ENCODE assay signal across 16 mouse cellular contexts in the genomic region with DNA sequence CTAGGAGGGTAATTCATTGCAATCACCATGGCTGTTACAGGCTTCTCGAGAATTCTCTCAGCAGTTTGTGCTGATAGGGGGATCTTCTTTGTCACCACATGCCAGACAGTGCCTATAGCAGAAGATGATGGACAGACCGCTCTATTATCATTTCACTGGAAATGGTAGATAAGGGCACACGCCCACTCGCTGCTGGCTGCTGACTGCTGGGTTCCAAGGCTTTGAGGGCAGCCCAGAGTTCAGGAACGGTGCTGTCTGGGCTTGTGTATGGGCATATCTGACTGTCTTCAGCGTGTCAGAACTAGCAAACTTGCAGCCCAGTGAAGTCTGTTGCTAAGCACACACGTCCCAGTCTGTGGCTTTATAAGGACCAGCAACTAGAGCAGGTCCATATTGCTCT. TPM values are rescaled to one million over a fixed set of nuclear protein-coding genes. Genes with fewer than 3 reads are reported as not detected.
DNase-seq lines count a peak whose midpoint lies in the region; ATAC-seq and TF ChIP-seq lines count a peak whose summit lies in the region.
"Had no signal": no experiment of that assay in that cellular context is flagged by ENCODE, and none has a peak within 500 bp of the region (broad histone marks: within the 10 kb centered on the region; RNA-seq: fewer than 3 reads in every experiment).

No protein-coding gene starts in this region.

- peaks cover 23% of the 10 kb centered on the region for H3K4me1 ChIP-seq in heart, embryonic 12.5 days (replicated peaks)
- peaks cover 5% of the 10 kb centered on the region; the same call in 1 of the 2 replicates for H3K4me1 ChIP-seq in heart, adult 2 months (ENCODE audit: control insufficient read depth, insufficient read depth, low read length)
- H3K4me1 ChIP-seq in limb, embryonic 10.5 days: peaks cover 30% of the 10 kb centered on the region
- H3K4me1 ChIP-seq: forebrain, embryonic 12.5 days had no signal

- H3K4me2 ChIP-seq in heart, embryonic 12.5 days: peak overlapping the region; percentile 33; the same call in 1 of the 2 replicates
- H3K4me2 ChIP-seq: forebrain, embryonic 12.5 days; neural tube, embryonic 15.5 days had no signal

- no peaks in the 10 kb centered on the region for H3K27me3 ChIP-seq in heart, embryonic 12.5 days (replicated peaks)
- H3K27me3 ChIP-seq in heart, adult 2 months (ENCODE audit: control insufficient read depth, insufficient read depth, low read length): no peaks in the 10 kb centered on the region
- peaks cover 10% of the 10 kb centered on the region for H3K27me3 ChIP-seq in limb, embryonic 10.5 days (ENCODE audit: low read depth, poor library complexity, severe bottlenecking)

- H3K27ac ChIP-seq in heart, embryonic 12.5 days (ENCODE audit: poor library complexity, severe bottlenecking): no peak overlapping the region
- H3K27ac ChIP-seq in heart, adult 2 months: no peak overlapping the region
- peak overlapping the region; percentile 23; the same call in 1 of the 2 replicates for H3K27ac ChIP-seq in limb, embryonic 10.5 days
- H3K27ac ChIP-seq: forebrain, embryonic 12.5 days; layer of hippocampus, adult 2 months; neural tube, embryonic 15.5 days had no signal

- H3K9ac ChIP-seq in heart, embryonic 12.5 days: no peak overlapping the region
- H3K9ac ChIP-seq in heart, adult 2 months (ENCODE audit: low read depth, low read length): no peak overlapping the region
- H3K9ac ChIP-seq: forebrain, embryonic 12.5 days; neural tube, embryonic 15.5 days had no signal

- no peak for TF ChIP-seq CTCF in heart, adult 2 months (IDR thresholded peaks at IDR 0.05)

- DNase-seq in heart, adult 2 months: no peak
- DNase-seq in MEL-GATA-1-ER (ENCODE audit: extremely low read depth, low read depth): peak; percentile 92
- no peak for DNase-seq in limb, embryonic 10.5 days (ENCODE audit: low spot score)
- DNase-seq in yolk sac, embryonic 10.5 days (ENCODE audit: low spot score): no peak
- DNase-seq in right cerebral cortex, postnatal 14 days: no peak
- no peak for DNase-seq in kidney, adult 8-10 months
- DNase-seq: embryo, embryonic 11 days; gastrocnemius, postnatal 10 days; heart, postnatal 4 days; kidney, adult 9 months; right cerebral cortex, adult 18-20 months had no signal

- 22% methylated on average over 7 of the region's 7 CpGs for WGBS in heart, embryonic 12.5 days
- 51% methylated on average over 7 of the region's 7 CpGs for WGBS in heart, adult 2 months
- 83% methylated on average over 7 of the region's 7 CpGs for WGBS in limb, embryonic 10.5 days

- TF ChIP-seq POLR2A in heart, adult 2 months (IDR thresholded peaks at IDR 0.05; ENCODE audit: insufficient read depth, low read depth, low read length): no peak

- TF ChIP-seq EP300 in heart, adult 2 months (IDR thresholded peaks at IDR 0.05; ENCODE audit: insufficient read depth, low read depth, low read length): no peak

- peak; percentile 88 for ATAC-seq in heart, embryonic 12.5 days (ENCODE audit: insufficient number of reproducible peaks, low FRiP score)
- ATAC-seq in megakaryocyte-erythroid progenitor cell, adult 5-6 weeks (replicated peaks; ENCODE audit: low FRiP score, low TSS enrichment, poor library complexity, severe bottlenecking): peak; percentile 87

- no peaks in the 10 kb centered on the region for H3K9me3 ChIP-seq in heart, embryonic 12.5 days (replicated peaks)
- H3K9me3 ChIP-seq in limb, embryonic 10.5 days (replicated peaks): no peaks in the 10 kb centered on the region
- H3K9me3 ChIP-seq: forebrain, embryonic 12.5 days; neural tube, embryonic 15.5 days had no signal

- no peaks in the 10 kb centered on the region for H3K36me3 ChIP-seq in heart, embryonic 12.5 days
- H3K36me3 ChIP-seq in heart, adult 2 months (ENCODE audit: control insufficient read depth, insufficient read depth, low read length): no peaks in the 10 kb centered on the region
- no peaks in the 10 kb centered on the region for H3K36me3 ChIP-seq in limb, embryonic 10.5 days
- H3K36me3 ChIP-seq: forebrain, embryonic 12.5 days; neural tube, embryonic 15.5 days had no signal

- intact Hi-C loops in heart, adult 2 months (cut with DNase I): no loop called here

- no peak overlapping the region for H3K4me3 ChIP-seq in heart, embryonic 12.5 days
- no peak overlapping the region for H3K4me3 ChIP-seq in heart, adult 2 months
- no peak overlapping the region for H3K4me3 ChIP-seq in limb, embryonic 10.5 days
- H3K4me3 ChIP-seq: forebrain, embryonic 12.5 days; layer of hippocampus, adult 2 months; neural tube, embryonic 15.5 days had no signal

- H3K79me2 ChIP-seq in heart, adult 2 months (replicated peaks; ENCODE audit: control insufficient read depth, insufficient read depth, low read length): no peaks in the 10 kb centered on the region

RNA-seq across cellular contexts. Expression of gene Steap3, which starts 13.3 kb away (rescaled TPM):
- 14.2 and 16.0 TPM in 2 replicates for polyA plus RNA-seq in heart, embryonic 12.5 days (2016; fragmentation: Nextera tagmentation; extraction: Ambion mirVana)
- 10 to 100 TPM; 25.2 to 27.9 TPM for total RNA-seq in heart, adult 2 months (2021)
- 54.9 and 70.5 TPM in 2 replicates for polyA plus RNA-seq in heart, adult 2 months (2012; rRNA removed)
- 4.5 TPM in 2 replicates for polyA plus RNA-seq in limb, embryonic 10.5 days (2016; fragmentation: Nextera tagmentation; extraction: Ambion mirVana)
- 120 and 172 TPM in 2 replicates for total RNA-seq in megakaryocyte-erythroid progenitor cell, adult 5-6 weeks (2014; fragmentation: Nextera tagmentation)
- 28.2 and 43.0 TPM in 2 replicates for total RNA-seq in megakaryocyte-erythroid progenitor cell, adult 5-6 weeks (2017)
